Mouse (Mus musculus): ENCODE measurements around the gene Artn. TPM values are rescaled to one million over a fixed set of nuclear protein-coding genes. Genes with fewer than 3 reads are reported as not detected.
A peak's percentile ranks its signal among the peaks of the same experiment; 100 is the strongest.

Artn gene
- polyA plus RNA-seq, 1 experiment from 2014 or later = 8.9 TPM

GRCm38 (mm10) chr4:117885994-117886393 is 43.6 kb downstream of the Artn start:
- WGBS = 84% methylated on average over 9 of the region's 9 CpGs
- Histone ChIP-seq H3K9ac (peak overlapping the region; percentile 85), H3K9me3 (no peaks in the 10 kb centered on the region), H3K27ac (no peak overlapping the region), H3K4me1 (peaks cover 35% of the 10 kb centered on the region), H3K36me3 (peaks cover 38% of the 10 kb centered on the region), H3K27me3 (no peaks in the 10 kb centered on the region), H3K4me3 (peak overlapping the region; percentile 92), H3K4me2 (replicated peaks) (peak overlapping the region; percentile 90)
- ATAC-seq (ENCODE audit: low FRiP score, low read depth) = no peak

- H3K4me3 ChIP-seq = no peak overlapping the region
- H3K9me3 ChIP-seq = no peaks in the 10 kb centered on the region
- WGBS = 92% methylated on average over 10 of the region's 10 CpGs
- no peak for ATAC-seq (ENCODE audit: low FRiP score, low read depth)
- peaks cover 33% of the 10 kb centered on the region for H3K4me1 ChIP-seq
- H3K9ac ChIP-seq = no peak overlapping the region
- no peaks in the 10 kb centered on the region for H3K27me3 ChIP-seq
- no peak overlapping the region for H3K27ac ChIP-seq
- H3K36me3 ChIP-seq = peaks cover 44% of the 10 kb centered on the region
- H3K4me2 ChIP-seq (replicated peaks) = no peak overlapping the region
Measured at GRCm38 (mm10) chr4:117885093-117885492, 44.5 kb downstream of the Artn start.

GRCm38 (mm10) chr4:117884146-117884545 is 45.4 kb downstream of the Artn start:
- Histone ChIP-seq H3K4me3 (peak overlapping the region; percentile 83), H3K36me3 (peaks cover 44% of the 10 kb centered on the region), H3K9me3 (no peaks in the 10 kb centered on the region), H3K4me2 (replicated peaks) (peak overlapping the region; percentile 81), H3K27ac (0 out of 2 replicates have a peak overlapping the region, but pooled peaks have one; percentile 85), H3K4me1 (peaks cover 33% of the 10 kb centered on the region), H3K9ac (peak overlapping the region; percentile 91), H3K27me3 (no peaks in the 10 kb centered on the region)
- 89% methylated on average over 1 of the region's 1 CpGs for WGBS
- no peak for ATAC-seq (ENCODE audit: low FRiP score, low read depth)

- peak within 1 kb of the TSS; percentile 91 for H3K9ac ChIP-seq
- peaks cover 33% of the 10 kb centered on the region for H3K4me1 ChIP-seq
- peak within 1 kb of the TSS; percentile 81 for H3K4me2 ChIP-seq (replicated peaks)
- peak; percentile 71 for ATAC-seq (ENCODE audit: low FRiP score, low read depth)
- peak within 1 kb of the TSS; percentile 85 for H3K27ac ChIP-seq
- 0% methylated on average over 31 of the region's 103 CpGs for WGBS
- no peaks in the 10 kb centered on the region for H3K27me3 ChIP-seq
- no peaks in the 10 kb centered on the region for H3K9me3 ChIP-seq
- H3K36me3 ChIP-seq = peaks cover 51% of the 10 kb centered on the region
- peak within 1 kb of the TSS; percentile 83 for H3K4me3 ChIP-seq
Measured at GRCm38 (mm10) chr4:117882701-117883691, 46.6 kb downstream of the Artn start, which contains the start of gene B4galt2. B4galt2 (minus strand) TSS chr4:117883487.

GRCm38 (mm10) chr4:117878703-117879102 is 50.9 kb downstream of the Artn start:
- Histone ChIP-seq H3K9ac (no peak overlapping the region), H3K4me3 (no peak overlapping the region), H3K27ac (no peak overlapping the region), H3K9me3 (no peaks in the 10 kb centered on the region), H3K36me3 (peaks cover 77% of the 10 kb centered on the region), H3K27me3 (no peaks in the 10 kb centered on the region), H3K4me2 (replicated peaks) (no peak overlapping the region), H3K4me1 (peaks cover 14% of the 10 kb centered on the region)
- ATAC-seq (ENCODE audit: low FRiP score, low read depth) = no peak
- WGBS = 80% methylated on average over 5 of the region's 5 CpGs

GRCm38 (mm10) chr4:117878301-117878700 is 51.3 kb downstream of the Artn start:
- Histone ChIP-seq H3K4me1 (peaks cover 11% of the 10 kb centered on the region), H3K9ac (no peak overlapping the region), H3K9me3 (no peaks in the 10 kb centered on the region), H3K4me3 (no peak overlapping the region), H3K27ac (no peak overlapping the region), H3K27me3 (no peaks in the 10 kb centered on the region), H3K36me3 (peaks cover 81% of the 10 kb centered on the region), H3K4me2 (replicated peaks) (no peak overlapping the region)
- WGBS = 63% methylated on average over 10 of the region's 10 CpGs
- ATAC-seq (ENCODE audit: low FRiP score, low read depth) = no peak

Other genes with a start within 250 kb of the Artn start
- 78.2 and 80.5 TPM in 2 replicates for gene Dmap1, start 247.5 kb downstream of the Artn start, polyA plus RNA-seq (2015; fragmentation: Nextera tagmentation; extraction: Ambion mirVana)
- not detected in 2 replicates for gene Gm12845, start 205.4 kb downstream of the Artn start, polyA plus RNA-seq (2015; fragmentation: Nextera tagmentation; extraction: Ambion mirVana)
- not detected in 2 replicates for gene Klf17, start 164.1 kb downstream of the Artn start, polyA plus RNA-seq (2015; fragmentation: Nextera tagmentation; extraction: Ambion mirVana)
- gene Slc6a9, start 95.3 kb downstream of the Artn start, polyA plus RNA-seq (2015; fragmentation: Nextera tagmentation; extraction: Ambion mirVana) = 15.6 and 17.2 TPM in 2 replicates
- gene Ccdc24, start 57.2 kb downstream of the Artn start, polyA plus RNA-seq (2015; fragmentation: Nextera tagmentation; extraction: Ambion mirVana) = 1.3 and 1.7 TPM in 2 replicates
- gene B4galt2, start 46.3 kb downstream of the Artn start, polyA plus RNA-seq (2015; fragmentation: Nextera tagmentation; extraction: Ambion mirVana) = 32.8 and 35.1 TPM in 2 replicates
- gene Atp6v0b, start 42.4 kb downstream of the Artn start, polyA plus RNA-seq (2015; fragmentation: Nextera tagmentation; extraction: Ambion mirVana) = 176 and 184 TPM in 2 replicates
- gene Dph2, start 37.7 kb downstream of the Artn start, polyA plus RNA-seq (2015; fragmentation: Nextera tagmentation; extraction: Ambion mirVana) = 16.8 and 18.4 TPM in 2 replicates
- 41.3 and 43.7 TPM in 2 replicates for gene Ipo13, start 14.8 kb downstream of the Artn start, polyA plus RNA-seq (2015; fragmentation: Nextera tagmentation; extraction: Ambion mirVana)
- 9.3 and 9.8 TPM in 2 replicates for gene St3gal3, start 205.2 kb upstream of the Artn start, polyA plus RNA-seq (2015; fragmentation: Nextera tagmentation; extraction: Ambion mirVana)